Mouse (Mus musculus): ENCODE measurements at regions not wholly inside any gene's neighbourhood (a gene's known extent, or its start where the extent isn't known, plus 50 kb on each side); places are given as distances from the start of the nearest gene placed in this dataset.
"Not testable (repeated sequence)": the region's sequence is repeated elsewhere in the genome, so short reads cannot be mapped to it uniquely, and the experiment has no call there.

GRCm38 (mm10) chrX:129546016-129546415 lies 203.5 kb upstream of the Diaph2 start:
- no peak overlapping the region for H3K4me3 ChIP-seq (replicated peaks; ENCODE audit: low read length)
- H3K4me1 ChIP-seq (replicated peaks; ENCODE audit: low read depth, low read length): no peaks in the 10 kb centered on the region
- no peak for TF ChIP-seq POU5F1 (IDR thresholded peaks at IDR 0.05; ENCODE audit: borderline replicate concordance, low read length)
- TF ChIP-seq CTCF (conservative IDR thresholded peaks at IDR 0.05; ENCODE audit: low read length): no peak
- TF ChIP-seq NANOG (IDR thresholded peaks at IDR 0.05; ENCODE audit: borderline replicate concordance, low read length): no peak
- no peaks in the 10 kb centered on the region for H3K27me3 ChIP-seq (ENCODE audit: insufficient read depth, low read length)
- no peaks in the 10 kb centered on the region for H3K36me3 ChIP-seq (ENCODE audit: insufficient read depth, low read length)
- H3K9me3 ChIP-seq (ENCODE audit: low read length): no peaks in the 10 kb centered on the region

- no peaks in the 10 kb centered on the region for H3K4me1 ChIP-seq (replicated peaks; ENCODE audit: low read depth, low read length)
- H3K36me3 ChIP-seq (ENCODE audit: insufficient read depth, low read length): no peaks in the 10 kb centered on the region
- H3K27me3 ChIP-seq (ENCODE audit: insufficient read depth, low read length): no peaks in the 10 kb centered on the region
- H3K4me3 ChIP-seq (replicated peaks; ENCODE audit: low read length): no peak overlapping the region
- no peak for TF ChIP-seq POU5F1 (IDR thresholded peaks at IDR 0.05; ENCODE audit: borderline replicate concordance, low read length)
- TF ChIP-seq CTCF (conservative IDR thresholded peaks at IDR 0.05; ENCODE audit: low read length): peak; percentile 16
- no peak for TF ChIP-seq NANOG (IDR thresholded peaks at IDR 0.05; ENCODE audit: borderline replicate concordance, low read length)
- H3K9me3 ChIP-seq (ENCODE audit: low read length): no peaks in the 10 kb centered on the region
These were observed 201.9 kb upstream of the Diaph2 start for GRCm38 (mm10) chrX:129547606-129548005.

GRCm38 (mm10) chrX:129556001-129556400 lies 193.5 kb upstream of the Diaph2 start:
- Histone ChIP-seq H3K4me3 (replicated peaks; ENCODE audit: low read length) (no peak overlapping the region), H3K4me1 (replicated peaks; ENCODE audit: low read depth, low read length) (no peaks in the 10 kb centered on the region), H3K9me3 (ENCODE audit: low read length) (no peaks in the 10 kb centered on the region), H3K27me3 (ENCODE audit: insufficient read depth, low read length) (no peaks in the 10 kb centered on the region), H3K36me3 (ENCODE audit: insufficient read depth, low read length) (no peaks in the 10 kb centered on the region)
- TF ChIP-seq POU5F1 (IDR thresholded peaks at IDR 0.05; ENCODE audit: borderline replicate concordance, low read length) (no peak), CTCF (conservative IDR thresholded peaks at IDR 0.05; ENCODE audit: low read length) (no peak), NANOG (IDR thresholded peaks at IDR 0.05; ENCODE audit: borderline replicate concordance, low read length) (no peak)

- Histone ChIP-seq H3K27me3 (ENCODE audit: insufficient read depth, low read length) (no peaks in the 10 kb centered on the region), H3K9me3 (ENCODE audit: low read length) (no peaks in the 10 kb centered on the region), H3K36me3 (ENCODE audit: insufficient read depth, low read length) (no peaks in the 10 kb centered on the region), H3K4me3 (replicated peaks; ENCODE audit: low read length) (no peak overlapping the region), H3K4me1 (replicated peaks; ENCODE audit: low read depth, low read length) (no peaks in the 10 kb centered on the region)
- TF ChIP-seq CTCF (conservative IDR thresholded peaks at IDR 0.05; ENCODE audit: low read length): no peak
- no peak for TF ChIP-seq NANOG (IDR thresholded peaks at IDR 0.05; ENCODE audit: borderline replicate concordance, low read length)
These were observed 150.1 kb upstream of the Diaph2 start for GRCm38 (mm10) chrX:129599491-129599890.

GRCm38 (mm10) chrX:129607842-129608241 lies 141.7 kb upstream of the Diaph2 start:
- H3K9me3 ChIP-seq (ENCODE audit: low read length): no peaks in the 10 kb centered on the region
- no peak overlapping the region for H3K4me3 ChIP-seq (replicated peaks; ENCODE audit: low read length)
- no peaks in the 10 kb centered on the region for H3K36me3 ChIP-seq (ENCODE audit: insufficient read depth, low read length)
- no peak for TF ChIP-seq POU5F1 (IDR thresholded peaks at IDR 0.05; ENCODE audit: borderline replicate concordance, low read length)
- TF ChIP-seq NANOG (IDR thresholded peaks at IDR 0.05; ENCODE audit: borderline replicate concordance, low read length): no peak
- TF ChIP-seq CTCF (conservative IDR thresholded peaks at IDR 0.05; ENCODE audit: low read length): no peak
- H3K27me3 ChIP-seq (ENCODE audit: insufficient read depth, low read length): no peaks in the 10 kb centered on the region
- no peaks in the 10 kb centered on the region for H3K4me1 ChIP-seq (replicated peaks; ENCODE audit: low read depth, low read length)

GRCm38 (mm10) chrX:129611500-129611899 lies 138.0 kb upstream of the Diaph2 start:
- H3K36me3 ChIP-seq (ENCODE audit: insufficient read depth, low read length); H3K4me3 ChIP-seq (replicated peaks; ENCODE audit: low read length); H3K27me3 ChIP-seq (ENCODE audit: insufficient read depth, low read length); H3K4me1 ChIP-seq (replicated peaks; ENCODE audit: low read depth, low read length); H3K9me3 ChIP-seq (ENCODE audit: low read length): not testable (repeated sequence)

GRCm38 (mm10) chrX:129637016-129637415 lies 112.5 kb upstream of the Diaph2 start:
- Histone ChIP-seq H3K4me3 (replicated peaks; ENCODE audit: low read length) (no peak overlapping the region), H3K9me3 (ENCODE audit: low read length) (no peaks in the 10 kb centered on the region), H3K27me3 (ENCODE audit: insufficient read depth, low read length) (no peaks in the 10 kb centered on the region), H3K4me1 (replicated peaks; ENCODE audit: low read depth, low read length) (no peaks in the 10 kb centered on the region), H3K36me3 (ENCODE audit: insufficient read depth, low read length) (no peaks in the 10 kb centered on the region)
- TF ChIP-seq NANOG (IDR thresholded peaks at IDR 0.05; ENCODE audit: borderline replicate concordance, low read length): no peak
- TF ChIP-seq POU5F1 (IDR thresholded peaks at IDR 0.05; ENCODE audit: borderline replicate concordance, low read length): no peak
- TF ChIP-seq CTCF (conservative IDR thresholded peaks at IDR 0.05; ENCODE audit: low read length): no peak

GRCm38 (mm10) chrX:129645106-129645505 lies 104.4 kb upstream of the Diaph2 start:
- H3K36me3 ChIP-seq (ENCODE audit: insufficient read depth, low read length): no peaks in the 10 kb centered on the region
- H3K27me3 ChIP-seq (ENCODE audit: insufficient read depth, low read length): no peaks in the 10 kb centered on the region
- TF ChIP-seq NANOG (IDR thresholded peaks at IDR 0.05; ENCODE audit: borderline replicate concordance, low read length) (no peak), CTCF (conservative IDR thresholded peaks at IDR 0.05; ENCODE audit: low read length) (no peak), POU5F1 (IDR thresholded peaks at IDR 0.05; ENCODE audit: borderline replicate concordance, low read length) (no peak)
- H3K4me1 ChIP-seq (replicated peaks; ENCODE audit: low read depth, low read length): no peaks in the 10 kb centered on the region
- H3K9me3 ChIP-seq (ENCODE audit: low read length): no peaks in the 10 kb centered on the region
- H3K4me3 ChIP-seq (replicated peaks; ENCODE audit: low read length): no peak overlapping the region

GRCm38 (mm10) chrX:129656906-129657305 lies 92.6 kb upstream of the Diaph2 start:
- no peaks in the 10 kb centered on the region for H3K9me3 ChIP-seq (ENCODE audit: low read length)
- H3K27me3 ChIP-seq (ENCODE audit: insufficient read depth, low read length): no peaks in the 10 kb centered on the region
- no peak overlapping the region for H3K4me3 ChIP-seq (replicated peaks; ENCODE audit: low read length)
- H3K4me1 ChIP-seq (replicated peaks; ENCODE audit: low read depth, low read length): no peaks in the 10 kb centered on the region
- H3K36me3 ChIP-seq (ENCODE audit: insufficient read depth, low read length): no peaks in the 10 kb centered on the region
- TF ChIP-seq NANOG (IDR thresholded peaks at IDR 0.05; ENCODE audit: borderline replicate concordance, low read length) (no peak), CTCF (conservative IDR thresholded peaks at IDR 0.05; ENCODE audit: low read length) (no peak)

Measured in E14TG2a.4 (cell line).